Mouse (Mus musculus): ENCODE data around the gene Wls. TPM values are rescaled to one million over a fixed set of nuclear protein-coding genes. Genes with fewer than 3 reads are reported as not detected.

Gene Wls
- polyA plus RNA-seq (2015; fragmentation: Nextera tagmentation; extraction: Ambion mirVana) = 115 and 124 TPM in 2 replicates

DNA sequence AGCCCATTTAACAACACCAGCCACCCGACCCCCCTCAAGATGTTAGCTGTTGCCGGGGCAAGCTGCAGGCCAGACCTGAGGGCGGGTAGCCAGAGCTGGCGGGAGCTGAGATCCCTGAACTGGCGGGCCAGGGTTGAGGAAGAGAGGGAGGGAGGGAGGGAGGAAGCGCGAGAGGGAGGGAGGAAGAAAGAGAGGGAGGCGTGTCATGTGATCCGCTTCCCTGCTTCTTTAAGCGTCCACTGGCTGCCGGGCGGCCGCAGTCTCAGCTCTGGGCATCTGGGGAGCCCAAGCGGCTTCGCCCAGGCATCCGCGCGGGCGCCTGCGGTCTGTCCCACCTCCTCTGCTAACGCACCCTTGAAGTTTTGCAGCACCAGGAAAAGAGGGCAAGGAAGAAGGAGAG is at the start of gene Wls:
Gene Wls (plus strand): TSS at position 192 of the 400 bp plus-strand sequence.
- Histone ChIP-seq H3K4me2 (peak within 1 kb of the TSS; percentile 84), H3K9me3 (replicated peaks) (no peaks in the 10 kb centered on the region), H3K36me3 (no peaks in the 10 kb centered on the region), H3K4me1 (peaks cover 13% of the 10 kb centered on the region), H3K9ac (peak within 1 kb of the TSS; percentile 72), H3K27me3 (no peaks in the 10 kb centered on the region), H3K4me3 (replicated peaks) (peak within 1 kb of the TSS; percentile 77), H3K27ac (peak within 1 kb of the TSS; percentile 88)
- WGBS = 0% methylated on average over 21 of the region's 21 CpGs
- ATAC-seq (replicated peaks; ENCODE audit: low FRiP score) = peak; percentile 96

DNA sequence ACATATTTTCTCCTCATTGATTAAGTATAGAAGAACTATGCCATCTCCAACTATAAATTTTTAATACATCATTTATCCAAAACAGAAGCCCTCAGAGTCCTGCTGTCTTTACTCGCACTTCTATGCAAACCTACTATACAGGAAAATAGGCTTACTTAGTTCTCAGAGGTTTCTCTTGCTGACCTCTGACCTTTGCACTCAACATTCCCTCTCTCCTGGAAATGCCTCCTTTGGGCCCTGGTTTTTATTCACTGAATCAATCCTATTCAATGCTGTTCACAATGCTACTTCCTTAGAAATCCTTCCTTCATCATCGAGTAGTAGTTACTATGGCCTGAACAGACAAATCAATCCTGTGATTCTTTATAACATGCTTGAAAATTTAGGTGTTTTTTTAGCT is 49.7 kb upstream of the Wls start:
- no peak overlapping the region for H3K9ac ChIP-seq
- no peak for ATAC-seq (replicated peaks; ENCODE audit: low FRiP score)
- H3K27me3 ChIP-seq = no peaks in the 10 kb centered on the region
- H3K4me1 ChIP-seq = no peaks in the 10 kb centered on the region
- H3K4me3 ChIP-seq (replicated peaks) = no peak overlapping the region
- no peaks in the 10 kb centered on the region for H3K36me3 ChIP-seq
- 80% methylated on average over 2 of the region's 2 CpGs for WGBS
- no peak overlapping the region for H3K4me2 ChIP-seq
- no peak overlapping the region for H3K27ac ChIP-seq
- no peaks in the 10 kb centered on the region for H3K9me3 ChIP-seq (replicated peaks)

DNA sequence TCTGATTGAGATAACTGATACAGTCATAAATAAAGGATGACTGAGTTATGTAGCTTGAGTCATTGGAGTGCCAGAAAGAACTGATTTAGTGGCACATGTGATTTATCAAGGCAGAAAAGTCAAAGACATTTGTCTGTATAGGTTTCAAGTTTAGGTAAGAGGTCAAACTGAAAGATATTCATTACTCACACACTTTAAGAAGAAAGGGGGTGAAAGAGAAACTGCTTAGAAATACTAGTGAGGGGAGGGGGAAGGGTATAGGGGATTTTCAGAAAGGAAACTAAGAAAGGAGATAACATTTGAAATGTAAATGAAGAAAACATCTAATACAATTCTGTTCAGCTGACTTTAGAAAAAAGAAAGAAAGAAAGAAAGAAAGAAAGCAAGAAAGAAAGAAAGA is 7.9 kb upstream of the Wls start:
- H3K27ac ChIP-seq = no peak overlapping the region
- no peak for ATAC-seq (replicated peaks; ENCODE audit: low FRiP score)
- no peaks in the 10 kb centered on the region for H3K36me3 ChIP-seq
- H3K27me3 ChIP-seq = no peaks in the 10 kb centered on the region
- no peaks in the 10 kb centered on the region for H3K4me1 ChIP-seq
- no peak overlapping the region for H3K4me3 ChIP-seq (replicated peaks)
- H3K4me2 ChIP-seq = no peak overlapping the region
- H3K9me3 ChIP-seq (replicated peaks) = no peaks in the 10 kb centered on the region
- no peak overlapping the region for H3K9ac ChIP-seq

DNA sequence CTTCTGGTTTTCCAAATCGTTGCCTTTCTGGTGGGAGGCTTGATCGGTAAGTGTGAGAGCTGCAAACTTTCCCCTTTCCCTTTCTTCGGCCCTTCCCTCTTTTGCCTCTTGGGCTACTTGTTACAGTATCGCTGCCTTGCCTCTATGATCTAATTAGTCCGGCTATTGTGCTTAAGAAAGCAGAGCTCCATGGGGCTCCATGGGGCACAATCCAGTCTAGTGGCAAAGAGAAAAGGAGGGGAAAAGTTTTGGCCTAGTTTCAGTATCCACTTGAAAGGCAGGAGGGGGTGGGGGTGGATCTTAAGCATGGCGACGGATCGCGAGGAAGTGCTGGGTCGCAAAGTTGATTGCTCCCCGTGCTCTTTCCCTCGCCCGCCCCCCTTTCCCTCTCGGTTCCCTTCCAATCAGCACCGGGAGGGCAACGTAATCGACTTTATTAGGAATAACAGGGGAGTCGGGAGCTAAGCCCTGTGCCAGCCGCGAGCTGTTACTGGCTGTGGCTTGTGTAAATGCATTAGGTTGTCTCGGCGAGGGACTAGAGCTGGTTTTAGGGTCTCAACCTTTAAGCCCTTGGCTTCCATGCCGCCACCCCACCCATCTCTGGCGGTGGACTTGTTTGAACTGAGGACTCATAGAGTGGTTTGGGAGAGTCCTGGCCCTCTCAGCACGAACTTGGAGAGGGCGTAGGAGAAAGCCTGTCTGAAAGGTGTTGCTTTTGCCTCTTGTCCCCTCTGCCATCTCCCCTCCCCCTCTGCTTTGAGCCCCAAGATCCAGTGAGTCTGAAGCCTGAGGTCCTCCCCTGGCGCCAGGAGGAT is 737 bp downstream of the Wls start:
- H3K9ac ChIP-seq = peak overlapping the region; percentile 72
- peak overlapping the region; percentile 84 for H3K4me2 ChIP-seq
- under 1% methylated on average over 27 of the region's 27 CpGs for WGBS
- H3K4me3 ChIP-seq (replicated peaks) = peak overlapping the region; percentile 77
- H3K4me1 ChIP-seq = peaks cover 13% of the 10 kb centered on the region
- no peaks in the 10 kb centered on the region for H3K9me3 ChIP-seq (replicated peaks)
- H3K27ac ChIP-seq = peak overlapping the region; percentile 88
- peak; percentile 72 for ATAC-seq (replicated peaks; ENCODE audit: low FRiP score)
- H3K36me3 ChIP-seq = no peaks in the 10 kb centered on the region
- no peaks in the 10 kb centered on the region for H3K27me3 ChIP-seq

DNA sequence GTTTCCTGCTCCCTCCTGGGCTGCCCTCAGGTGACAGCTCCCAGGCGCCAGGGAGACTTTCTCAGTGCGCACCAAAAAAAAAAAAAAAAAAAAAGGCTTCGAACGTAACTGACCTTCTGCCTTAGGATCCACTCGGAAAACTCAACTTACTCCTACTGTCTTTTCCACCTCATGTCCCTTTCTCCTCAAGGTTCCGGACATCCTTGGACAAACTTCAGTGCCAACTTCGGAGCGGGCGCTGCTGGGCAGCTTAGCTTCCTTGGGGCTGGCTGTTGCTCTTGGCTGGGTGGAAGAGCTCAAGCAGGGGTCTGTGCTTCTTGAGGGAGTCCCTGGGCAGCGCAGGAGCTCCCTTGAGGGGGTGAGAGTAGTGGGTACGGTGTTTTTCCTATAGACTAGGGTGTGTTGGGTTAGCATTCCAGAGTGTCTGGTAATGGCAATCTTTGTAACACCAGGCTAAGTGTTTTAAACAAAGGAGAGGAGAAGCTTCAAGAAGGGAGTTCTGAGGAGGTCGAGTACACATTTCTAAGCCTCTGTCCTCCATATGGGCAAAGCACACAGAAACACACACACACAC is 1.4 kb downstream of the Wls start:
- H3K4me2 ChIP-seq = peak overlapping the region; percentile 84
- peak overlapping the region; percentile 77 for H3K4me3 ChIP-seq (replicated peaks)
- no peaks in the 10 kb centered on the region for H3K36me3 ChIP-seq
- WGBS = 1% methylated on average over 12 of the region's 12 CpGs
- H3K9ac ChIP-seq = peak overlapping the region; percentile 72
- no peaks in the 10 kb centered on the region for H3K27me3 ChIP-seq
- no peaks in the 10 kb centered on the region for H3K9me3 ChIP-seq (replicated peaks)
- ATAC-seq (replicated peaks; ENCODE audit: low FRiP score) = peak; percentile 19; the same call in 1 of the 2 replicates
- H3K4me1 ChIP-seq = peaks cover 13% of the 10 kb centered on the region
- H3K27ac ChIP-seq = peak overlapping the region; percentile 88

DNA sequence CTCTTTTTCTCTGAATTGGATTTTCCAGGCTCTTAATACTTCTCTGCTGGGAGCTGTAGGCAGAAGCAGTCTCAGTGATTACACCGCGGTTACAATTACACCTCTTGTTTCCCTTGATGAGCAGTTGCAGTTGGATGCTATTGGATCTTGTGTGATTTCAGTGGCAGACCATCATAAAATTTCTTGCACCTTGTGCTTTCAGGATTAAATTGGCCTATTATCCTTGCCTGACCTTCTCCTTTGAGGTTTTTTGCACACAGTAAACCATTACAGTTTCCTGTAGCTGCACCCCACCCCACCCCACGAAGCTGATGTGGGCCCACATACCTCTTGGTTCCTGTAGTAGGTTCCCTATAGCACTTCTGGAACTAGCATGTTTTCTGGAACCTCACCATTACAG is 2.0 kb downstream of the Wls start:
- Histone ChIP-seq H3K27ac (0 out of 2 replicates have a peak overlapping the region, but pooled peaks have one; percentile 88), H3K27me3 (no peaks in the 10 kb centered on the region), H3K9me3 (replicated peaks) (no peaks in the 10 kb centered on the region), H3K36me3 (no peaks in the 10 kb centered on the region), H3K4me3 (replicated peaks) (peak overlapping the region; percentile 77), H3K4me2 (peak overlapping the region; percentile 84), H3K4me1 (peaks cover 14% of the 10 kb centered on the region), H3K9ac (peak overlapping the region; percentile 72; the same call in 1 of the 2 replicates)
- WGBS = 14% methylated on average over 3 of the region's 3 CpGs
- no peak for ATAC-seq (replicated peaks; ENCODE audit: low FRiP score)

DNA sequence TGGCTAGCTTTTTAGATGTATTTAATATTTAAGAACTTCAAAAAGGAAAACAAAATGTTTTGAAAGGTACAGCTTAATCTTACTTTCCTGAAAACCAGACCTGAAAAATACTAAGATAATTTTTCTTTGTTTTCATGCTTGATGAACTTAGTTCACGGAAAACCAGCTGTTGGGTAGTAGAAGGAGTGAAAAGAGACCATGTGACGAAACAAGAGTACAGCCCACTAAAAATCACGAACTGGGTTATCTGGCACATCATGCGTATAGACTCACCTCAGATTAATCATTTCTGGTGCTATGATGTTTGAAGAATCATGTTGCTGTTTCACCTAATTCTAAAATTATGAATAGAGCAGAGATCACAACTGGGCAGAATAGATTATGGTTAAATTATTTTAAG is 3.7 kb downstream of the Wls start:
- Histone ChIP-seq H3K4me2 (no peak overlapping the region), H3K4me1 (peaks cover 22% of the 10 kb centered on the region), H3K27me3 (no peaks in the 10 kb centered on the region), H3K27ac (no peak overlapping the region), H3K9ac (no peak overlapping the region), H3K36me3 (no peaks in the 10 kb centered on the region), H3K9me3 (replicated peaks) (no peaks in the 10 kb centered on the region), H3K4me3 (replicated peaks) (no peak overlapping the region)
- no peak for ATAC-seq (replicated peaks; ENCODE audit: low FRiP score)
- WGBS = 67% methylated on average over 4 of the region's 4 CpGs

DNA sequence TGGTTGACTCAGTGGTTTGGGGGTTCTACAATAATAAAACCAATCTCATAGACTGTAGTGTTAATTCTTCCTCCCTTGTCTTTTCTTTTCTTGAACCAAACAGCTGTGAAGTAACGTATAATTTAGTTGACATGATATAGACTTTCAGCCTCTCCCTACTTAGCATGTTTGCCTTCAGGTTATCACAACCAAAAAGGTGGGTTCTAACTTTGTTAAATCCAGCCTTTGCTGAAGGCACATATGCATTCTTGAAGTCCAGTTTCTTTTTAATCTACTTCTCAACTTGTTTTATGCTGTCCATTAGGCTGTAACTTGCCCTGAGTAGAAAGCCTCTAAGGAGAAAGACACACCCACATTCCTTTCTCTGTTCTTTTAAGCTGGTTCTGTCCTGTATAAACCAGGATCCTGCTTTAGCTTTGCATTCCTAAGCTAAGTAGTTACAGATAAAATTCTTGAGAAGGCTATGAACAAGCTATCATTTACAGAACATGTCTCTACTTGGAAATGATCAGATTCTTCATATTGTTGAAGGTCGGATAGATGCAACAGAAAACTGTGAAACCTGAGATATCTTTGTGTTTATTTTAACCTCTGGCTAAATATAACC is 8.0 kb downstream of the Wls start:
- H3K9me3 ChIP-seq (replicated peaks) = no peaks in the 10 kb centered on the region
- no peaks in the 10 kb centered on the region for H3K27me3 ChIP-seq
- no peak overlapping the region for H3K4me3 ChIP-seq (replicated peaks)
- no peak overlapping the region for H3K9ac ChIP-seq
- peak overlapping the region; percentile 73; the same call in 1 of the 2 replicates for H3K27ac ChIP-seq
- H3K36me3 ChIP-seq = no peaks in the 10 kb centered on the region
- 45% methylated on average over 2 of the region's 2 CpGs for WGBS
- no peak overlapping the region for H3K4me2 ChIP-seq
- peak; percentile 94 for ATAC-seq (replicated peaks; ENCODE audit: low FRiP score)
- peaks cover 9% of the 10 kb centered on the region; the same call in 1 of the 2 replicates for H3K4me1 ChIP-seq

DNA sequence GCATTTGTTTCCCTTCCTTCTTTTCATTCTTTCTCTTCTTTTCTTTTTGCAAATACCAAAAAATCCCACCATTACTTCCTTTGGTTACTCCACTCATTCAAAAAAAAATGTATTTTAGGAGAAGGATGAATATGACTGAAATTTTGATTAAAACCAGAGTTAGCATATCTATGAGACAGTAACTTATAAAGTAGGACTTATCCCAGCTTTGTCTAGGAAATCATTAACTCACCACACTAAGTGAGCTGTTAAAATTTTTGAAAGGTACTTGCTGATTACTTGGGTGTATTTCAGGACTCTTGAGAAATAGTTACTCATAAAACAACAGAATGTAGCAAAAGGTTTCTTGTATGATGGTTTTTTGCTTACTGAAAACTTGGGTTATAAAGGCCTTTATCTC is 8.7 kb downstream of the Wls start:
- Histone ChIP-seq H3K36me3 (no peaks in the 10 kb centered on the region), H3K4me3 (replicated peaks) (no peak overlapping the region), H3K4me1 (peaks cover 9% of the 10 kb centered on the region; the same call in 1 of the 2 replicates), H3K9me3 (replicated peaks) (no peaks in the 10 kb centered on the region), H3K9ac (no peak overlapping the region), H3K4me2 (no peak overlapping the region), H3K27ac (no peak overlapping the region), H3K27me3 (no peaks in the 10 kb centered on the region)
- no peak for ATAC-seq (replicated peaks; ENCODE audit: low FRiP score)

DNA sequence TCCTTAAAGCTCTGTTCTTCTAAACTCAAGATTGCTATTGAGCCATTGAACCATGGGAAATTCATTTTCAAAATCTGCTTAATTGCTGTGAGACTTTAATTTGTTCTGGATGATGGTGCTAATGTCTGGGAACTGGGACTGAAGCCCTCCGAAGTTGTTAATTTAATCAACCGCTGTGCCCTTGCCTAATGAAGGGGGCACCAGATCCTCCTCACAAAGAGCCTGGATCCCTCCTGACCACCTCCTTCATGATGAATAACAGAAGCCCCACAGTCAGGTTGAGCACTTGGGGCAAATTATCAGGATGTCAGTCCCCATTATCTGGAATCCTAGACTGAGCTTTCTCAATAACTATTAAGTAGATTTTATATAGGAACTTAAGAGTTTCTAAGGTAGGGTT is 12.0 kb downstream of the Wls start:
- Histone ChIP-seq H3K4me3 (replicated peaks) (no peak overlapping the region), H3K4me2 (no peak overlapping the region), H3K27me3 (no peaks in the 10 kb centered on the region), H3K4me1 (peaks cover 8% of the 10 kb centered on the region; the same call in 1 of the 2 replicates), H3K9me3 (replicated peaks) (no peaks in the 10 kb centered on the region), H3K36me3 (no peaks in the 10 kb centered on the region), H3K9ac (no peak overlapping the region), H3K27ac (no peak overlapping the region)
- no peak for ATAC-seq (replicated peaks; ENCODE audit: low FRiP score)
- WGBS = 69% methylated on average over 2 of the region's 2 CpGs

DNA sequence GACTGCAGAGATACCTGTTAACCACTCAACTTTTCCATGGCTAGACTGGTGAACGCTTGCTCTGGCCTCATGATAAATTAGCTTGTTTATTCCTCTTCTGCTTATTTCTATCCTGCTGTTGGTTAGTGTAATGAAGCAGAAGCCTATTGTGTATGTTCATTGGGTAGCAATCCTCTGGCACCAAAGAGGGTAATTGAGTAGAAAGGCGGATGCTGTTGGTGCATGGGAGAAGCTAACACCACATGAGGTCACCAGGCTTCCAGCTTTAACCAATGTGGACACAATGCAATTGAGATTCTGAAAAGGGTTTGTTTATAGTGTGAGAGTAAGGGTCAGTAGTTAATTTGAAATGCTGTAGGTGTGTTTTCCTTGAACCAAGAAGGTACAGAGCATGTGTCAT is 12.5 kb downstream of the Wls start:
- no peak overlapping the region for H3K4me2 ChIP-seq
- H3K4me1 ChIP-seq = peaks cover 5% of the 10 kb centered on the region; the same call in 1 of the 2 replicates
- H3K9me3 ChIP-seq (replicated peaks) = no peaks in the 10 kb centered on the region
- WGBS = 78% methylated on average over 2 of the region's 2 CpGs
- no peak overlapping the region for H3K27ac ChIP-seq
- no peak for ATAC-seq (replicated peaks; ENCODE audit: low FRiP score)
- no peaks in the 10 kb centered on the region for H3K27me3 ChIP-seq
- H3K4me3 ChIP-seq (replicated peaks) = no peak overlapping the region
- H3K36me3 ChIP-seq = no peaks in the 10 kb centered on the region
- no peak overlapping the region for H3K9ac ChIP-seq

DNA sequence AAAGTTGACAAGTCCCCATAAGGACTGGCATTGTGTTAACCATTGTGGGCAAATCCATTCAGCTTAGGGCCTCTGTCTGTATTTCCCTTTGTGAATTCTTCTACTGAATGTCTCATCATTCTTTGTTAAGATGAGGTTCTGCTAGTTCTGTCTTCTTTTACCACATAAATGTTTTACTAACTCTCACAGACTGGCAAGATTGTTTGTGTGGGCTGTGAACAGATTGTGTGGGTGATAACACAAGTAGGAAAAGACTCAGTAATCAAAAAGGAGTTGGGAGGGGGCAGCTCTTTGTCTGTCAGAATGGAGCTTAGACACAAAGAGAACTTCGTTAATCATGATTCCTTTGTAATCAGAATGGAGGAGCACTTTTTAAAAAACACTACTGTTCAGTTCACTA is 17.6 kb downstream of the Wls start:
- no peak overlapping the region for H3K27ac ChIP-seq
- no peaks in the 10 kb centered on the region for H3K9me3 ChIP-seq (replicated peaks)
- H3K36me3 ChIP-seq = no peaks in the 10 kb centered on the region
- no peak overlapping the region for H3K4me3 ChIP-seq (replicated peaks)
- no peak overlapping the region for H3K4me2 ChIP-seq
- H3K9ac ChIP-seq = no peak overlapping the region
- no peaks in the 10 kb centered on the region for H3K27me3 ChIP-seq
- no peaks in the 10 kb centered on the region for H3K4me1 ChIP-seq
- no peak for ATAC-seq (replicated peaks; ENCODE audit: low FRiP score)
- 87% methylated on average over 1 of the region's 1 CpGs for WGBS

Data from kidney, embryonic 15.5 days (tissue).